Mouse (Mus musculus) C3H10T1/2 (cell line): Measurements from ENCODE around the gene Olfr736. TPM values are rescaled to one million over a fixed set of nuclear protein-coding genes. Genes with fewer than 3 reads are reported as not detected.

Source experiments
- polyA plus RNA-seq, 2 experiments: library from polyadenylated mRNA; unstranded; fragments of >200 nt; fragmentation: generic; extraction: Trizol; gene quantifications; one replicate each; pipeline ENCODE4 v1.2.1; 2012; ENCODE audit warnings: missing spikeins in 2 of 2

The Olfr736 gene
- polyA plus RNA-seq, result not detected

DNA sequence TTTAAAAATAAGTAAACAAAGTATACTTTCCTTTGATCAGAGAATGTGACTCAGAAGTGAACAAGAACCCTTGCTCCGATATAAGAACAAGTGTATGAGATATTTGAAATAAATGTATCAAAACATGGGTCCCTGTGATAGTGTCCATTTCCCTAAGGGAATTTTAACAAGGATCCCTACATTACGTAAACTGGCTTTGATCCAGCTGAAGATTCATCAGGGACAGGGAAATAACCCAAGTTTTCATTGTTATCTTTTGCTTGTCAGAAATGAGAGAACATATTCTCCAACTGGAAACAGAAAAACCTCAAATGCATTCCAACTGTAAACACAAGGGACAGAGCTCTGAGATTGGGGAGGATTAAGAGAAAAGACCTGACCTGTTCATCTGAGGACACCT is at the start of gene Olfr736:
Gene Olfr736 (plus strand): TSS at position 301 of the 400 bp plus-strand sequence.

DNA sequence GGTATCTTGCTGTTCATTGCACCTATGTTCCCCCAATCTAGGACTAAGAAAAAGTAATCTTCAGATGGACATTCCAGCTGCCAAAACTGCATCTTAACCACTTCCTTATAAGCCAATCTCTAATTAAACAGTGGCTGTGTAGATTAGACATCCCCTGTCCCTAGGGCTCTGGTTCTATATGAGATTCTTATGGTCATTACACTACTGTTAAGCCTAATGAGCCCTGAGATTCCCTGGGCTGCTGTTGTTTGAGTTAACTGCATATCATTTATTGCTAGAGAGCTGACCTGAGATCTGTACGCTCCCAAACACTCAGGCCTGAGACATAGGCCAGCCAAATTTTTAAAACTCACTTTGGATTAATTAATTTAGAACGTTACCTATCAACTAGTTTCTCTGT is 32.2 kb upstream of the Olfr736 start, which contains the start of gene Olfr735:
Gene Olfr735 (minus strand): TSS at position 77 of the 400 bp plus-strand sequence.

DNA sequence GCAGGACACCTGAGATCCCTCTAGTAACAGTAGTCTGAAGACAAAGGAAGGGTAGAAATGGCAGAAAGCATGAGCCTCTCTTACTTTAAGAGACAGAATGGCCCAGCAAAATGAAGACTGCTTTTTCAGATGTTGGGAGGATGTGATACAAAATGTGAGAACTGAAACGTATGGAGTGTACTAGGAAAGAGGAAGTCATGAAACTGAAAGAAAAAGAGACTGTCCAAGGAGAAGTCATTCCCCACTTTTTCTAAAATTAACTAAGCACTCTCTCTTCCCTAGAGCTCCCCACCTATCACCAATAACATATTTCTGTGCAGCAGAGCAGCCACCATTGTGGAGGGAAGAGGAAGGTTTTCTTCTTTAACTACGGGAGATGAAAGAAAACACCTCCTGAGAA is 23.4 kb upstream of the Olfr736 start, which contains the start of gene Tlr11:
Gene Tlr11 (plus strand): TSS at position 322 of the 400 bp plus-strand sequence.

DNA sequence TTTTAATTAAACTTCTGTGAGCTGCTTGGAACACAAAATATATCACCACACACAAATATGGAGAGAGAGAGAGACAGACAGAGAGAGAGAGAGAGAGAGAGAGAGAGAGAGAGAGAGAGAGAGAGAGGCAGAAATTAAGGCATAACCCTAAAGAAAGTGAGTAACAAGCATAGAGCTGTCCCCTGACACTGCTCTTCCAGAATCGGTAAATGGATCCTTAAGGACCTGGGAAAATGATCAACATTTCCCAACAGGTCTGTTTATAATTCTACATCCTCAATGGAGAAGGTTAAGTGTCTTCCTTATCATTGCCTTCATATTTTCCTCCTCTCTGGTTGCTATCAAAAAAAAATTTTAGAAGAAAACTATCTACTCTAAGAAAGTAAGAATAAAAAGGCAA is 26.3 kb downstream of the Olfr736 start, which contains the start of gene Olfr738:
Gene Olfr738 (plus strand): TSS at position 301 of the 400 bp plus-strand sequence.

DNA sequence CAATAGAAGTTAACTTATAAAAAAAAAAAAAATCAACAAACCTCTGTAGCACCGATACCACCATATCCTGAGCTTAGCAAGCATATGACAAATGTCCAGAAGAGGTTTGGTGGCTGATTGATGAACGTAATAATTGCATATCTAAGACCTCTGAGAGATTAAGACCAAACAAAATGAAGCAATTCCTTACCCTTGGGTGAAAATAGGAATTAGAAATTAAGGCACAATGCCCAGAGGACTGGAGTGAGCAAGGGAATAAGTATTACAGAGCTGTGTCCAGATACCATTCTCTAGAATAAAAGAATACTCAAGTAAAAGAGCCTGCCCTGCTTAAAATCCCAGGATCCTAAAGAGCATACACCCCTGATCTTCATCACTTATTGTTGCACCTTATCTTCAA is 37.4 kb downstream of the Olfr736 start, which contains the start of gene Olfr739:
Gene Olfr739 (plus strand): TSS at position 301 of the 400 bp plus-strand sequence.

Other genes with a start within 250 kb of the Olfr736 start
- not detected for gene Olfr728, start 238.5 kb upstream of the Olfr736 start, polyA plus RNA-seq
- not detected for gene Olfr729, start 228.3 kb upstream of the Olfr736 start, polyA plus RNA-seq
- not detected for gene Olfr730, start 193.0 kb upstream of the Olfr736 start, polyA plus RNA-seq
- not detected for gene Olfr731, start 139.3 kb upstream of the Olfr736 start, polyA plus RNA-seq
- gene Olfr732, start 97.0 kb upstream of the Olfr736 start, polyA plus RNA-seq, result not detected
- gene Olfr733, start 79.6 kb upstream of the Olfr736 start, polyA plus RNA-seq, result not detected
- not detected for gene Olfr734, start 54.4 kb upstream of the Olfr736 start, polyA plus RNA-seq
- not detected for gene Olfr735, start 32.3 kb upstream of the Olfr736 start, polyA plus RNA-seq
- gene Tlr11, start 23.2 kb upstream of the Olfr736 start, polyA plus RNA-seq, result not detected
- gene Olfr738, start 26.4 kb downstream of the Olfr736 start, polyA plus RNA-seq, result not detected
- not detected for gene Olfr739, start 37.5 kb downstream of the Olfr736 start, polyA plus RNA-seq
- not detected for gene Olfr740, start 64.4 kb downstream of the Olfr736 start, polyA plus RNA-seq
- gene Olfr741, start 91.6 kb downstream of the Olfr736 start, polyA plus RNA-seq, result not detected
- gene Olfr742, start 122.4 kb downstream of the Olfr736 start, polyA plus RNA-seq, result not detected
- gene Olfr743, start 140.7 kb downstream of the Olfr736 start, polyA plus RNA-seq, result not detected
- not detected for gene Olfr744, start 233.7 kb downstream of the Olfr736 start, polyA plus RNA-seq